Mouse (Mus musculus) stomach, embryonic 16.5 days (tissue): ENCODE measurements around the gene Pym1. TPM values are rescaled to one million over a fixed set of nuclear protein-coding genes. Genes with fewer than 3 reads are reported as not detected.
"Not testable (repeated sequence)": the region's sequence is repeated elsewhere in the genome, so short reads cannot be mapped to it uniquely, and the experiment has no call there.

Source experiments
- ATAC-seq: fragments of 200-750 bp; cut with Nextera tagmentation; 2 replicates; pipeline ENCODE4 v1.8.0; 2017; ENCODE audit warnings: moderate number of reproducible peaks, moderate TSS enrichment; ENCODE audit not compliant: insufficient read depth, low FRiP score
- H3K27ac ChIP-seq: fragments of 300-500 bp; sonication (generic); 2 replicates; pipeline ENCODE4 v1.5.1; 2014; ENCODE audit warnings: low read length
- H3K27me3 ChIP-seq: fragments of 300-500 bp; sonication (generic); 2 replicates; pipeline ENCODE4 v1.6.1; 2014; ENCODE audit warnings: low read length, control low read depth, mixed read lengths; ENCODE audit not compliant: control insufficient read depth, insufficient read depth
- H3K36me3 ChIP-seq: fragments of 300-500 bp; sonication (generic); 2 replicates; pipeline ENCODE4 v1.6.1; 2014; ENCODE audit warnings: low read length; ENCODE audit not compliant: control insufficient read depth, insufficient read depth
- H3K4me1 ChIP-seq: fragments of 300-500 bp; sonication (generic); 2 replicates; pipeline ENCODE4 v1.6.1; 2014; ENCODE audit warnings: low read length, control low read depth, mixed read lengths; ENCODE audit not compliant: control insufficient read depth, insufficient read depth
- H3K4me2 ChIP-seq: fragments of 300-500 bp; sonication (generic); 2 replicates; pipeline ENCODE4 v1.6.1; 2014; ENCODE audit warnings: low read depth, low read length, mixed read lengths
- H3K4me3 ChIP-seq: fragments of 300-500 bp; sonication (generic); replicated peaks from 2 replicates; pipeline ENCODE4 v1.5.1; 2014; ENCODE audit warnings: mild to moderate bottlenecking, low read length
- H3K9ac ChIP-seq: fragments of 300-500 bp; sonication (generic); 2 replicates; pipeline ENCODE4 v1.6.1; 2014; ENCODE audit warnings: low read length
- H3K9me3 ChIP-seq: fragments of 300-500 bp; sonication (generic); replicated peaks from 2 replicates; pipeline ENCODE4 v1.6.1; 2016; ENCODE audit warnings: low read length, control low read depth; ENCODE audit not compliant: control insufficient read depth
- WGBS: fragments of 180-500 bp; shearing (Covaris S2); extraction: QIAGEN DNeasy Blood & Tissue Kit; methylation state at CpG from one replicate; pipeline ENCODE4 v1.1.7; 2014; 5-methylcytosine and 5-hydroxymethylcytosine counted together
- polyA plus RNA-seq: library from polyadenylated mRNA; unstranded; fragments of >200 nt; fragmentation: Nextera tagmentation; extraction: Ambion mirVana; gene quantifications from 2 replicates; pipeline ENCODE4 v1.2.1, GENCODE M21; 2015

The Pym1 gene
- polyA plus RNA-seq, 1 experiment from 2014 or later: 35.0 TPM

- Histone ChIP-seq H3K27ac (no peak overlapping the region), H3K36me3 (no peaks in the 10 kb centered on the region), H3K27me3 (no peaks in the 10 kb centered on the region), H3K4me2 (no peak overlapping the region), H3K4me1 (no peaks in the 10 kb centered on the region), H3K9ac (no peak overlapping the region), H3K4me3 (no peak overlapping the region), H3K9me3 (no peaks in the 10 kb centered on the region)
- 84% methylated on average over 19 of the region's 19 CpGs for WGBS
- ATAC-seq: peak; percentile 29; the same call in 1 of the 2 replicates
Observed at GRCm38 (mm10) chr10:128715559-128716537, 31.8 kb upstream of the Pym1 start.

- not testable (repeated sequence) for H3K36me3 ChIP-seq, H3K9ac ChIP-seq, H3K4me3 ChIP-seq, H3K4me1 ChIP-seq, H3K9me3 ChIP-seq, H3K4me2 ChIP-seq, H3K27me3 ChIP-seq, H3K27ac ChIP-seq, ATAC-seq
- whole genome bisulfite sequencing: 79% methylated on average over 3 of the region's 4 CpGs
Observed at GRCm38 (mm10) chr10:128725466-128725865, 22.2 kb upstream of the Pym1 start.

DNA sequence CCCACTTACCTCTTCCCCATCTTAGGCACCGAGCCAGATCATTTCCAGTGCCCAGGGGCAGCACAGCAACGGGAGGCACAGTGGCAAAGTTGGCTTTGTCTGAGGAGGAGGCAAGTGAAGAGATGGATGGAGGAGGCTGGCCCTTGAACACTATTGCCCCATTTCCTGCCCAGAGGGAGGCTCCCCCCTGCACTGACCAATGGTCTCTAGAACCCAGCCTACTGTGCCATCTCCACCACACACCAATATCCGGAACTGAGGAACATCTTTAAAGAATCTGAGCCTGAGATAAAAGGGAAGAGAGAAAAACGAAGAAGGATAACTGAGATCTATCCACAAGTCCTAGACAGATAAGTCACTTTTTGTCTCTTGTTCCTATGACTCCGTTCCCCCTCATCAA, 19.6 kb upstream of the Pym1 start:
- Histone ChIP-seq H3K4me3 (no peak overlapping the region), H3K4me2 (no peak overlapping the region), H3K27me3 (no peaks in the 10 kb centered on the region), H3K36me3 (peaks cover 5% of the 10 kb centered on the region; the same call in 1 of the 2 replicates), H3K9ac (no peak overlapping the region), H3K4me1 (no peaks in the 10 kb centered on the region), H3K9me3 (0 out of 2 replicates have a peak, but pooled peaks cover 3% of the 10 kb centered on the region), H3K27ac (no peak overlapping the region)
- 81% methylated on average over 5 of the region's 5 CpGs for WGBS
- ATAC-seq: no peak

DNA sequence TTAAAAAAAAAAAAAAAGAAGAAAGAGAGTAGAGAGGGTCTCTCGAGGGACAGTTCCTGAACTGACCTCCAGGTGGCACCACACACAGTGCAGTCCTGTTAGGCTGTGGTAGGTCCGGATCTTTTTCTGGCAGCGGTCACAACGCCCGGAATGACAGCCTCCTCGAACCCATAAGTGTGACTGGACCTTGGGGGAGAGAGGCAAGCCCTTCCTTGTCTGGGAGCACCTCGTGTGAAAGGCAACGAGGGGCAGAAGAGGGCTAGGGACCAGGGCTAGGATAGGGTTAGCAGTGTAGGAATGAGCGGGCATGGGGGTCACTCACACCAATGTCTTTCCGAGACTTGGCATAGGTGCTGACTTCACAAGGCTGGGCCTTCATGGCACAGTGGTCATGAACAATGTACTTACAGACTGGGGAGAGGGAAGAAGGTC, 16.7 kb upstream of the Pym1 start:
- H3K4me3 ChIP-seq: no peak overlapping the region
- peaks cover 8% of the 10 kb centered on the region; the same call in 1 of the 2 replicates for H3K36me3 ChIP-seq
- no peak overlapping the region for H3K4me2 ChIP-seq
- H3K27me3 ChIP-seq: no peaks in the 10 kb centered on the region
- ATAC-seq: no peak; the same call in 1 of the 2 replicates
- 0 out of 2 replicates have a peak, but pooled peaks cover 3% of the 10 kb centered on the region for H3K9me3 ChIP-seq
- H3K9ac ChIP-seq: no peak overlapping the region
- H3K4me1 ChIP-seq: no peaks in the 10 kb centered on the region
- 22% methylated on average over 10 of the region's 10 CpGs for WGBS
- no peak overlapping the region for H3K27ac ChIP-seq

- no peak for ATAC-seq
- Histone ChIP-seq H3K27me3 (no peaks in the 10 kb centered on the region), H3K27ac (no peak overlapping the region), H3K9ac (no peak overlapping the region), H3K36me3 (peaks cover 8% of the 10 kb centered on the region; the same call in 1 of the 2 replicates), H3K9me3 (0 out of 2 replicates have a peak, but pooled peaks cover 3% of the 10 kb centered on the region), H3K4me3 (no peak overlapping the region), H3K4me2 (no peak overlapping the region), H3K4me1 (no peaks in the 10 kb centered on the region)
Observed at GRCm38 (mm10) chr10:128731992-128732391, 15.7 kb upstream of the Pym1 start.

GRCm38 (mm10) chr10:128737435-128737834, 10.3 kb upstream of the Pym1 start:
- Histone ChIP-seq H3K4me3 (no peak overlapping the region; the same call in 1 of the 2 replicates), H3K36me3 (peaks cover 8% of the 10 kb centered on the region; the same call in 1 of the 2 replicates), H3K9ac (0 out of 2 replicates have a peak overlapping the region, but pooled peaks have one; percentile 12), H3K4me1 (peaks cover 6% of the 10 kb centered on the region), H3K4me2 (peak overlapping the region; percentile 42), H3K27me3 (no peaks in the 10 kb centered on the region), H3K9me3 (0 out of 2 replicates have a peak, but pooled peaks cover 3% of the 10 kb centered on the region), H3K27ac (no peak overlapping the region)
- WGBS: 7% methylated on average over 15 of the region's 15 CpGs
- ATAC-seq: peak; percentile 76

- no peak overlapping the region for H3K27ac ChIP-seq
- WGBS: 53% methylated on average over 2 of the region's 2 CpGs
- no peaks in the 10 kb centered on the region for H3K27me3 ChIP-seq
- no peak for ATAC-seq
- no peak overlapping the region for H3K4me2 ChIP-seq
- H3K4me3 ChIP-seq: no peak overlapping the region
- H3K9me3 ChIP-seq: no peaks in the 10 kb centered on the region
- peaks cover 22% of the 10 kb centered on the region for H3K4me1 ChIP-seq
- no peak overlapping the region for H3K9ac ChIP-seq
- no peaks in the 10 kb centered on the region for H3K36me3 ChIP-seq
Observed at GRCm38 (mm10) chr10:128740296-128740695, 7.4 kb upstream of the Pym1 start.

DNA sequence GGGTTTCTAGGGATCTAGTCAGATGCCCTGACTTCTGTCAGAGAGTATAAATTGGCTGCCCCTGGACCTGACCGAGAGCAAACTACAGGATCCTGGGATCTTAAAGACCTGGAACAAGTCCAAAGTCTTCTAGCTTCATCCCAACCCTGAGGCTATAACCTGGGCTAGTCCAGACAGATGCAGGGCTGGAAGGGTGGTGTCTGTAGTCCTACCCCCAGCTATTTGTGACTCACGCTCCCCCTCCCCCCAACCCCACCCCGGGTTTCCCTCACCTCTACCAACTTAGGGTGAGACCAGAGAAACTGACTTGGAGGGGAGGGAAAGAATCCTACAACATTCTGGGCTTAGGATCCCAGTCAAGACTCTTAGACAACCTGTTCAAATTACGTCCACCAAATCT, 5.1 kb upstream of the Pym1 start:
- Histone ChIP-seq H3K27ac (peak overlapping the region; percentile 85), H3K4me1 (peaks cover 21% of the 10 kb centered on the region), H3K4me3 (peak overlapping the region; percentile 77), H3K36me3 (no peaks in the 10 kb centered on the region), H3K27me3 (no peaks in the 10 kb centered on the region), H3K9me3 (no peaks in the 10 kb centered on the region), H3K9ac (peak overlapping the region; percentile 91), H3K4me2 (peak overlapping the region; percentile 73)
- ATAC-seq: peak; percentile 39; the same call in 1 of the 2 replicates
- WGBS: 18% methylated on average over 4 of the region's 4 CpGs

- peaks cover 20% of the 10 kb centered on the region for H3K4me1 ChIP-seq
- no peaks in the 10 kb centered on the region for H3K27me3 ChIP-seq
- H3K9ac ChIP-seq: peak overlapping the region; percentile 91
- peak overlapping the region; percentile 77 for H3K4me3 ChIP-seq
- WGBS: 5% methylated on average over 7 of the region's 7 CpGs
- H3K27ac ChIP-seq: peak overlapping the region; percentile 85
- ATAC-seq: no peak
- H3K9me3 ChIP-seq: no peaks in the 10 kb centered on the region
- H3K4me2 ChIP-seq: peak overlapping the region; percentile 73
- no peaks in the 10 kb centered on the region for H3K36me3 ChIP-seq
Observed at GRCm38 (mm10) chr10:128743235-128743634, 4.5 kb upstream of the Pym1 start.
